Mouse (Mus musculus) lung, postnatal 0 days (tissue): Measurements from ENCODE around the gene Frmpd4.

Experiments used
- CTCF ChIP-seq: IDR thresholded peaks from 2 replicates; pipeline ENCODE4 v1.5.1; 2016; ENCODE audit warnings: antibody characterized with exemption, mild to moderate bottlenecking
- EP300 ChIP-seq: IDR thresholded peaks from 2 replicates; pipeline ENCODE4 v1.6.1; 2016; ENCODE audit warnings: antibody characterized with exemption, mild to moderate bottlenecking, control low read depth

GRCm38 (mm10) chrX:168163001-168163400 lies 414.0 kb downstream of the Frmpd4 start:
- TF ChIP-seq CTCF (no peak), EP300 (no peak)
